Mouse (Mus musculus) thymus, adult 2 months (tissue): Measurements from ENCODE around the gene Tnni3k.

Experiments
- CTCF ChIP-seq: fragments of 200-500 bp; IDR thresholded peaks from 2 replicates; pipeline ENCODE4 v1.5.1; 2012; ENCODE audit warnings: mild to moderate bottlenecking, control low read depth, low read length, moderate library complexity, borderline replicate concordance; ENCODE audit not compliant: control insufficient read depth, poor library complexity, insufficient read depth; ENCODE audit errors: extremely low read depth
- POLR2A ChIP-seq: fragments of 200-500 bp; IDR thresholded peaks from 2 replicates; pipeline ENCODE4 v1.6.1; 2012; ENCODE audit warnings: mild to moderate bottlenecking, low read length, control low read depth, moderate library complexity; ENCODE audit not compliant: control insufficient read depth, poor library complexity, insufficient read depth; ENCODE audit errors: extremely low read depth

- no peak for TF ChIP-seq CTCF
- TF ChIP-seq POLR2A, result no peak
These were observed 291.8 kb downstream of the Tnni3k start for GRCm38 (mm10) chr3:154763374-154763773.
